8 mouse cellular contexts compared by ENCODE assay signal in genomic region chr8:46163870-46164190, GRCm38 (mm10). TPM values are rescaled to one million over a fixed set of nuclear protein-coding genes. Genes with fewer than 3 reads are reported as not detected.
DNase-seq lines count a peak whose midpoint lies in the region; ATAC-seq and TF ChIP-seq lines count a peak whose summit lies in the region.

No protein-coding gene starts in this region.

- intact Hi-C loops in heart, postnatal 10 days (cut with DNase I) = loop anchor here (5.0 kb wide), 1 partner anchor 162 kb away; no protein-coding TSS in a partner anchor

- H3K27me3 ChIP-seq in heart, embryonic 12.5 days (replicated peaks) = no peaks in the 10 kb centered on the region
- peaks cover 8% of the 10 kb centered on the region; the same call in 1 of the 2 replicates for H3K27me3 ChIP-seq in E14TG2a.4 (ENCODE audit: insufficient read depth, low read length)
- no peaks in the 10 kb centered on the region for H3K27me3 ChIP-seq in forebrain, embryonic 15.5 days
- no peaks in the 10 kb centered on the region for H3K27me3 ChIP-seq in liver, postnatal 0 days (ENCODE audit: insufficient read depth, low read length)

- H3K4me2 ChIP-seq in heart, embryonic 12.5 days = peak overlapping the region; percentile 79
- peak overlapping the region; percentile 56 for H3K4me2 ChIP-seq in forebrain, embryonic 15.5 days (replicated peaks)
- H3K4me2 ChIP-seq in liver, postnatal 0 days (ENCODE audit: low read depth, low read length) = peak overlapping the region; percentile 92

- H3K4me1 ChIP-seq in heart, embryonic 12.5 days (replicated peaks) = peaks cover 6% of the 10 kb centered on the region
- peaks cover 19% of the 10 kb centered on the region for H3K4me1 ChIP-seq in E14TG2a.4 (replicated peaks; ENCODE audit: low read depth, low read length)
- H3K4me1 ChIP-seq in forebrain, embryonic 15.5 days = peaks cover 19% of the 10 kb centered on the region
- peaks cover 18% of the 10 kb centered on the region for H3K4me1 ChIP-seq in liver, postnatal 0 days (ENCODE audit: insufficient read depth)

- peak overlapping the region; percentile 83 for H3K4me3 ChIP-seq in heart, embryonic 12.5 days
- peak overlapping the region; percentile 91 for H3K4me3 ChIP-seq in E14TG2a.4 (replicated peaks; ENCODE audit: low read length)
- peak overlapping the region; percentile 87 for H3K4me3 ChIP-seq in forebrain, embryonic 15.5 days
- peak overlapping the region; percentile 85 for H3K4me3 ChIP-seq in liver, postnatal 0 days (ENCODE audit: low read depth, low read length)

- H3K9ac ChIP-seq in heart, embryonic 12.5 days = peak overlapping the region; percentile 86
- H3K9ac ChIP-seq in forebrain, embryonic 15.5 days (replicated peaks) = peak overlapping the region; percentile 89
- peak overlapping the region; percentile 89 for H3K9ac ChIP-seq in liver, postnatal 0 days (replicated peaks)

- H3K27ac ChIP-seq in heart, embryonic 12.5 days (ENCODE audit: poor library complexity, severe bottlenecking) = peak overlapping the region; percentile 76
- H3K27ac ChIP-seq in forebrain, embryonic 15.5 days (replicated peaks) = peak overlapping the region; percentile 84
- peak overlapping the region; percentile 94 for H3K27ac ChIP-seq in liver, postnatal 0 days (ENCODE audit: low read depth)

- WGBS in heart, embryonic 12.5 days = under 1% methylated on average over 25 of the region's 25 CpGs
- WGBS in forebrain, embryonic 15.5 days = 0% methylated on average over 25 of the region's 25 CpGs
- 0% methylated on average over 24 of the region's 25 CpGs for WGBS in liver, postnatal 0 days (ENCODE audit: insufficient replicate concordance)

- ATAC-seq in heart, embryonic 12.5 days (ENCODE audit: insufficient number of reproducible peaks, low FRiP score) = peak; percentile 79
- ATAC-seq in forebrain, embryonic 15.5 days (replicated peaks) = peak; percentile 27; the same call in 1 of the 2 replicates
- ATAC-seq in liver, postnatal 0 days = no peak

- no peaks in the 10 kb centered on the region for H3K36me3 ChIP-seq in heart, embryonic 12.5 days
- no peaks in the 10 kb centered on the region for H3K36me3 ChIP-seq in E14TG2a.4 (ENCODE audit: insufficient read depth, low read length)
- no peaks in the 10 kb centered on the region for H3K36me3 ChIP-seq in forebrain, embryonic 15.5 days
- no peaks in the 10 kb centered on the region for H3K36me3 ChIP-seq in liver, postnatal 0 days (replicated peaks; ENCODE audit: insufficient read depth, low read length)

- TF ChIP-seq EP300 in liver, postnatal 0 days (IDR thresholded peaks at IDR 0.05; ENCODE audit: low read depth) = no peak

- no peak for TF ChIP-seq CTCF in E14TG2a.4 (conservative IDR thresholded peaks at IDR 0.05; ENCODE audit: low read length)
- TF ChIP-seq CTCF in liver, postnatal 0 days (IDR thresholded peaks at IDR 0.05; ENCODE audit: low read depth) = no peak

- DNase-seq in heart, postnatal 10 days = no peak
- DNase-seq in liver, postnatal 0 days = no peak
- DNase-seq in ovary, adult 18-20 months (ENCODE audit: low spot score) = no peak
- no peak for DNase-seq in layer of hippocampus, adult 9-10 months (ENCODE audit: low spot score)
- DNase-seq in embryo, embryonic 11 days = no peak

- H3K9me3 ChIP-seq in heart, embryonic 12.5 days (replicated peaks) = peaks cover 3% of the 10 kb centered on the region; the same call in 1 of the 2 replicates
- H3K9me3 ChIP-seq in E14TG2a.4 (ENCODE audit: low read length) = peaks cover 11% of the 10 kb centered on the region
- no peaks in the 10 kb centered on the region for H3K9me3 ChIP-seq in forebrain, embryonic 15.5 days
- no peaks in the 10 kb centered on the region for H3K9me3 ChIP-seq in liver, postnatal 0 days (ENCODE audit: low read length)

RNA-seq across cellular contexts. Expression of gene Snx25, which starts 11.9 kb away (rescaled TPM):
- 5.8 and 6.3 TPM in 2 replicates for polyA plus RNA-seq in heart, embryonic 12.5 days (2016; fragmentation: Nextera tagmentation; extraction: Ambion mirVana)
- 10 to 100 TPM; 13.2 to 13.7 TPM for total RNA-seq in heart, postnatal 10 days (2021)
- polyA plus RNA-seq in forebrain, embryonic 15.5 days (2015; fragmentation: Nextera tagmentation; extraction: Ambion mirVana) = 4.8 and 5.7 TPM in 2 replicates
- 3.7 and 4.2 TPM in 2 replicates for polyA plus RNA-seq in liver, postnatal 0 days (2015; fragmentation: Nextera tagmentation; extraction: Ambion mirVana)

RNA-seq across cellular contexts. Expression of gene Cfap97, which starts 12.3 kb away (rescaled TPM):
- polyA plus RNA-seq in heart, embryonic 12.5 days (2016; fragmentation: Nextera tagmentation; extraction: Ambion mirVana) = 21.4 and 22.6 TPM in 2 replicates
- 10 to 100 TPM; 13.4 to 16.5 TPM for total RNA-seq in heart, postnatal 10 days (2021)
- polyA plus RNA-seq in forebrain, embryonic 15.5 days (2015; fragmentation: Nextera tagmentation; extraction: Ambion mirVana) = 23.1 and 24.3 TPM in 2 replicates
- polyA plus RNA-seq in liver, postnatal 0 days (2015; fragmentation: Nextera tagmentation; extraction: Ambion mirVana) = 8.4 and 9.2 TPM in 2 replicates

RNA-seq across cellular contexts. Expression of gene Slc25a4, which starts 47.3 kb away (rescaled TPM):
- 1,672 and 1,682 TPM in 2 replicates for polyA plus RNA-seq in heart, embryonic 12.5 days (2016; fragmentation: Nextera tagmentation; extraction: Ambion mirVana)
- 1,000 to 10,000 TPM; 3,766 to 3,984 TPM for total RNA-seq in heart, postnatal 10 days (2021)
- polyA plus RNA-seq in forebrain, embryonic 15.5 days (2015; fragmentation: Nextera tagmentation; extraction: Ambion mirVana) = 656 and 691 TPM in 2 replicates
- polyA plus RNA-seq in liver, postnatal 0 days (2015; fragmentation: Nextera tagmentation; extraction: Ambion mirVana) = 448 and 459 TPM in 2 replicates
